Mouse (Mus musculus) E14TG2a.4 (cell line): ENCODE data around the gene D930020B18Rik.

Source experiments
- H3K27me3 ChIP-seq: 2 replicates; pipeline ENCODE4 v1.6.1; 2014; ENCODE audit warnings: low read length, control low read depth; ENCODE audit not compliant: insufficient read depth
- H3K36me3 ChIP-seq: 2 replicates; pipeline ENCODE4 v1.6.1; 2014; ENCODE audit warnings: low read length, control low read depth; ENCODE audit not compliant: insufficient read depth
- H3K4me1 ChIP-seq: replicated peaks from 2 replicates; pipeline ENCODE4 v1.6.1; 2014; ENCODE audit warnings: low read depth, low read length, control low read depth
- H3K4me3 ChIP-seq: replicated peaks from 2 replicates; pipeline ENCODE4 v1.5.1; 2014; ENCODE audit warnings: mild to moderate bottlenecking, low read length
- H3K9me3 ChIP-seq: 2 replicates; pipeline ENCODE4 v1.6.1; 2014; ENCODE audit warnings: low read length, control low read depth
- CTCF ChIP-seq: conservative IDR thresholded peaks from 2 replicates; pipeline ENCODE4 v1.5.1; 2014; ENCODE audit warnings: low read length
- NANOG ChIP-seq: IDR thresholded peaks from 2 replicates; pipeline ENCODE4 v1.6.1; 2014; ENCODE audit warnings: borderline replicate concordance, low read length, mixed read lengths
- POU5F1 ChIP-seq: IDR thresholded peaks from 2 replicates; pipeline ENCODE4 v1.6.1; 2014; ENCODE audit warnings: low read length, borderline replicate concordance

D930020B18Rik gene

DNA sequence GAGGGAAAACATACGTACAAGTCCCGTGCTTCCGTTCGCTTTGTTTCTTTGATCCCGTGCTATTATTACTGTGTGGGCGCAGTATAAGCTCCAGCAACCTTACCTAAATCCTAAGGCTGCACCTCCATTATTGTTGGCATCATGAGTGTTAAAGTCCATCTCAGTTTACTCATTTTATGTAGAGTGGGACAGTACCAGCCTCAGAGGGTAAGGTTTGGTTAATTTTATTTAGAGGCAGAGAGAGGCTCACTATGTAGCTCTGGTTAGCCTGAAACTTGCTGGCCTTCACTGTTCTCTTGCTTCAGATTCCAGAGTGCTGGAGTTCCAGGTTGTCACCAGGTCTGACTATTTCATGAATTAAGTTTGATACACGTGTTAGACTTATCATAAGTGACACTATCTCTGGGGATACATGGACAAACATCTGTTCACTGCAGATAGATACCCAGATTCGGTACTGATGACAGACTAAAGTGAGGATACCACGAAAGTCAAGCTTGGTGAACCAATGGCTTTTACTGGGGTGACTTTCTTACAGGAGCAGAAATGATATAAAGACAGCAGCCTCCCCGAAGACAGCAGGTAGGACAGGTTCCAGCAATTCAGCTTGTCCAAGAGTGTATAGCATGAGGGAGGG is 14.1 kb upstream of the D930020B18Rik start:
- Histone ChIP-seq H3K36me3 (peaks cover 22% of the 10 kb centered on the region), H3K27me3 (no peaks in the 10 kb centered on the region), H3K9me3 (no peaks in the 10 kb centered on the region), H3K4me1 (peaks cover 53% of the 10 kb centered on the region), H3K4me3 (peak overlapping the region; percentile 94)
- TF ChIP-seq CTCF (no peak), NANOG (no peak), POU5F1 (no peak)

DNA sequence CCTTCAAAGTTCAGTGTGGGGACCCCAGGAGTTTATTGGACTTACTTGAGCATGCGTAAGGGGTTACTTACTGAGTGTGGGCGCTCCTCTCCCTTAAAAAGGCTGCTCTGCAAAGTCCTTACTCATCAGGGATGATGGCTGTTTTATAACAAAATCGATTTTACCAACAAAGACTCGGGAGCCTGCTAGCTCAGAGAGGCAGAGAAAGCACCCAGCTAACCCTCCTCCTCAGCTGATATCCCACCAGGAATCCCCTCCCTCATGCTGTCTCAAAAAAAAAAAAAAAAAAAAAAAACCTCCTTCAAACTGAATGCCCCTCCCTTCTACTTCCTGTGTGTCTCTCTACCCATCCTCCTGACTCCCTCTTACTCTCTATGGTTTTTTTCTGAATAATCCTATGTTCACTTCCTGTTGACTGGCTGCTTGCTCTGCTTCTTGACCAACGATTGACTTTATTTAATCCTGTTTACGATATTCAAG is 12.8 kb upstream of the D930020B18Rik start:
- Histone ChIP-seq H3K4me3 (peak overlapping the region; percentile 94), H3K36me3 (peaks cover 12% of the 10 kb centered on the region; the same call in 1 of the 2 replicates), H3K9me3 (no peaks in the 10 kb centered on the region), H3K4me1 (peaks cover 42% of the 10 kb centered on the region), H3K27me3 (no peaks in the 10 kb centered on the region)
- TF ChIP-seq POU5F1 (no peak), CTCF (no peak), NANOG (no peak)

DNA sequence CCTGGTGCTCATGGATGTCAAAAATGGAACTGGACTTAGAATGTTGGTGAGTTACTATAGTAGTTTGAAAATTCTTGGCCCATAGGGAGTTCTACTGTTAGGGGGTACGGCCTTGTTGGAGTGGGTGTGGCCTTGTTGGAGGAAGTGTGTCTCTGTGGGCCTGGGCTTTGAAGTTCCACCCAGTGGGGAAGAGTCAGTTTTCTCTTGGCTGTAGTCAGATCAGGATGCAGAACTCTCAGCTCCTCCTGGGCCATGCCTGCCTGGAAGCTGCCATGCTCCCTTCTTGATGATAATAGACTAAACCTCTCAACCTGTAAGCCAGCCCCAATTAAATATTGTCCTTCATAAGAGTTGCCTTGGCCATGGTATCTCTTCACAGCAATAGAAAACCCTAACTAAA is 7.2 kb upstream of the D930020B18Rik start:
- no peak for TF ChIP-seq NANOG
- TF ChIP-seq CTCF: no peak
- no peak for TF ChIP-seq POU5F1
- Histone ChIP-seq H3K36me3 (no peaks in the 10 kb centered on the region), H3K4me1 (peaks cover 11% of the 10 kb centered on the region), H3K9me3 (no peaks in the 10 kb centered on the region), H3K27me3 (no peaks in the 10 kb centered on the region), H3K4me3 (no peak overlapping the region)

DNA sequence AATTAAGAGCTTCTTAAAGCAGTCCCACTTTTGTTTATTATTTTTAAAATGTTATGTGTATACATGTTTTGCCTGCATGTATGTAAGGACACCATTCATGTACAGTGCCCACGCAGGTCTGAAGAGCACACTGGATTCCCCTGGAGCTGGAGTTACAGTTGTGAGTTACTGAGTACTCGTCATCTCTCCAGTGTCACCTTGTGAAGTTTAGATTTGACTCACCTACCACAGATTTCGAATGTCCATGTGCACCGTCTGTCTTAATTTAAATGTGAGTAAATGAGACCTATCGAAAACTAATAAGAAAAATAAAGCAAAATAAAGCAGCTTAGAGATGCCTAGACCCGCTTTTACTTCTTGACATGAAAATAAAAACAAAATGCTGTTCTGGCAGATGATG is 5.1 kb upstream of the D930020B18Rik start:
- Histone ChIP-seq H3K4me1 (peaks cover 28% of the 10 kb centered on the region), H3K27me3 (peaks cover 3% of the 10 kb centered on the region; the same call in 1 of the 2 replicates), H3K4me3 (no peak overlapping the region), H3K36me3 (no peaks in the 10 kb centered on the region), H3K9me3 (no peaks in the 10 kb centered on the region)
- TF ChIP-seq CTCF (no peak), POU5F1 (no peak), NANOG (no peak)

DNA sequence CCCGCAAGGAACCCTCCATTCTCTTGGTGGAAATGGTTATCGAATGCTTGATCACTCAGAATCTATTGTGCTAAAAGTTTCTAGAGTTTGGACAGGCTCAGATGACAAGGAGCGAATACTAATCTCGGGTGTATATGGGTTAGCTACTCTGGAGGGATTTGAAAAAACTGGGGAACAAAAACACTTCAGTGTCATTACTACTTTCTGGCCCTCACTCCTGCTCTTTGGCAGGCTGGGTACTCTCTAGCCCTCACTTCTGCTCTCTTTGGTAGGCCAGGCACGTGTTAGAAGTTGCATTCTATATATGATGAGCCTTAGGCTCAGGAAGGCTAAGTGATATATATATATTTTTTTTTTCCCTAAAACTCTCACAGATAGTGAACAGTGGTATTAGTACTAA is 1.8 kb upstream of the D930020B18Rik start:
- peaks cover 29% of the 10 kb centered on the region for H3K4me1 ChIP-seq
- peaks cover 31% of the 10 kb centered on the region for H3K27me3 ChIP-seq
- TF ChIP-seq CTCF: no peak
- TF ChIP-seq POU5F1: no peak
- no peak for TF ChIP-seq NANOG
- H3K9me3 ChIP-seq: no peaks in the 10 kb centered on the region
- no peaks in the 10 kb centered on the region for H3K36me3 ChIP-seq
- no peak overlapping the region for H3K4me3 ChIP-seq

DNA sequence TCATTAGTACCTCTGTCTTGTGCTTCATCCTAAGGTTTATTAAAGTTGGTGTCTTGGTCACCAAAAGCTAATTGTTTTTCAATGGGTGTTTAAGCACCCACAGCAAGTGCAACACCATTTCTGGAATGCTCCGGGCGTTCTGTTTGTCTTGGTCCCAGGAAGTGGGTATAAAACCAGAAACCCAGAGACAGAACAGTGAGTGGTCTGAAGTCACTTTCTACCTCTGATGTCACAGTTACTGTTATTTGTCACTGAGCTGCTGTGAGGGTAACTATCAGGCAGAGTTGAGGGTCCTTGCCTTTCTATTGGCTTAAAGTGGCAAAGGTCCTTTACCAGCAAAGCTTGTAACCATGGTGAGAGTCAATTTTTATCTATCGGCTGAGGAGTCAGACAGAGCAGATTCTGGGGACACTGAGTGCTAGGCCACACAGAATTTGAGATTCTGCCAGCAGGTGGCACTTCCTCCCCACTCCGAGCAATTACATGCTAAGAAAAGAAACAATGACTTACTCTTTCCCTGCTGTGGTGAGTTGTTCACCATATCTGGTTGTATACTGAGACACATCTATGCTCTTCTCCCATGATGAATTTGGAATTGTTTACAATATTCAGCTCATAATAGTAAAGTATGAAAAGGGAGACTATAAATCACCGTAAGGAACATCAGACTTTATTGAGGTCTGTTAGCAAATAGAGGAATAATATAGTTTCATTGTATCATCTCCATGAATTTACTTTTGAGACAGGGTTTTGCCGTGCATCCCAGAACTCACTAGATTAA is 1.0 kb upstream of the D930020B18Rik start:
- Histone ChIP-seq H3K4me3 (no peak overlapping the region), H3K4me1 (peaks cover 29% of the 10 kb centered on the region), H3K36me3 (no peaks in the 10 kb centered on the region), H3K9me3 (no peaks in the 10 kb centered on the region), H3K27me3 (peaks cover 36% of the 10 kb centered on the region)
- TF ChIP-seq NANOG (no peak), POU5F1 (no peak), CTCF (no peak; the same call in 1 of the 2 replicates)

DNA sequence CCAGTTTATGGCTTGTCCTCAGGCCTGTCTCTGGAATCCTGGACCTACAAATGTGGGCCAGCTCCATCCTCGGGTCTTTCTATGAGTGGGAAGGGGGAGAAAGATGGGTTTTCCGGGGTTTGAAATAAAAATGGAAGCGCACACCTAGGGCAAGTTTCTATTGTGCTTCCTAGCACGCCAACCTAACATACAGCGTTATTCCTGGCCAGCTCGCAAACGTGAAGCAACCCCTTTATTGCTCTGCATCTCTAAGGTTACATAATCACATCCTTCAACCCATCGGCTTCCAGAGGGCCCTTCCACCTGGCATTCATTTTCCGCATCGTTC is 480 bp upstream of the D930020B18Rik start:
- TF ChIP-seq POU5F1 (no peak), CTCF (no peak), NANOG (no peak)
- Histone ChIP-seq H3K9me3 (no peaks in the 10 kb centered on the region), H3K27me3 (peaks cover 36% of the 10 kb centered on the region), H3K36me3 (no peaks in the 10 kb centered on the region), H3K4me1 (peaks cover 29% of the 10 kb centered on the region), H3K4me3 (peak overlapping the region; percentile 86; the same call in 1 of the 2 replicates)

DNA sequence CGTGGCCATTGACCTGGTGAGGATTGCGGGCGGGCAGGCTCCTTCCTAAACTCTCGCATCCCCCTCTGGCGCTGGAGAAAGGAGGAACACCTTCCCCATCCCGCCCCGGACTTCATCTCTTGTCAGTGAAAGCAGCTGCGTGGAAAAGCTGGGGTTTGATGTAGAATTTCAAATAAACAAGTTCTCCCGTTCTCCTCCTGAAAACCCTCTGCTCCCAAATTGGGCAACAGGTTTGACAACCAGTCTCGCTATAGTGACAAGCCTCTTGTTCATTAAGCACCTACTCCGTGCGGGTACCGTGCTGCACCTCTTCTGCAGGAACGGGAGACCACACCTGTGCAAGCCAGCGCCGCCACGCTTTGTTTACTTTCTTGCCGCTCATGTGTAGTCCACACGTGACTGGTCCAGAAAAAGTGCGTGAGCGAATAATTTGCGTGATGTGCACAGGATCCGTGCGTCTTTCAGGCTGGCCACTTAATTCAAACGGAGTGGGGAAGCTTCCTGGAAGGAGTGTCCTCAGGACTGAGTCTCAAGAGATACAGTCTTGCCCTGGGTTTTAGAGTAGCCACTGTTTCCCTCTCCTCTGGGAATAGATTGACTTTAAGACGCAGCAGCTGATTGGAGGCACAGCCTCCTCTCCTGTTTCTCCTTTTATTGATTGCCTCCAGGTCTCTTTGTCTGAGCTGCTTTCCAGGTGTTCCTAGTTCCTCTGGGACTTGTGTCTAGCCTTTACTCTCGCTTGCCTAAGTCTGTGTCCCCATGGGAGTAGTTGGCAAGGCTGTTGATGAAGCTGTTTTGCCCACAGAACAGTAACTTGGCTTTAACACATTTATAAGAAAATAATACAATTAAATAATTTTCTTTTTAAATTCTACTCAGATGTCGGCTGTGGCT is 913 bp downstream of the D930020B18Rik start:
- H3K4me3 ChIP-seq: peak overlapping the region; percentile 86

More for the DNA sequence above, 913 bp downstream of the D930020B18Rik start:
- Histone ChIP-seq H3K27me3 (peaks cover 36% of the 10 kb centered on the region), H3K4me1 (peaks cover 29% of the 10 kb centered on the region), H3K36me3 (no peaks in the 10 kb centered on the region), H3K9me3 (no peaks in the 10 kb centered on the region)
- TF ChIP-seq NANOG: no peak
- TF ChIP-seq POU5F1: no peak
- no peak for TF ChIP-seq CTCF
